Mouse (Mus musculus) forebrain, embryonic 11.5 days (tissue): Measurements from ENCODE around the gene Cyp4f14. TPM values are rescaled to one million over a fixed set of nuclear protein-coding genes. Genes with fewer than 3 reads are reported as not detected.

Source experiments
- ATAC-seq: fragments of 200-750 bp; cut with Nextera tagmentation; replicated peaks from 2 replicates; pipeline ENCODE4 v1.8.0; 2017; ENCODE audit warnings: moderate TSS enrichment; ENCODE audit not compliant: low FRiP score
- DNase-seq: peaks from one replicate; pipeline ENCODE4 v3.0.0-alpha.2; 2017; ENCODE audit warnings: low spot score
- H3K27ac ChIP-seq: fragments of 300-500 bp; sonication (generic); 2 replicates; pipeline ENCODE4 v1.5.1; 2014; ENCODE audit warnings: low read depth, low read length
- H3K27me3 ChIP-seq: fragments of 300-500 bp; sonication (generic); 2 replicates; pipeline ENCODE4 v1.6.1; 2014; ENCODE audit warnings: mild to moderate bottlenecking, low read length, mixed read lengths; ENCODE audit not compliant: control insufficient read depth, insufficient read depth
- H3K36me3 ChIP-seq: fragments of 300-500 bp; sonication (generic); 2 replicates; pipeline ENCODE4 v1.6.1; 2014; ENCODE audit warnings: mild to moderate bottlenecking, low read length, moderate library complexity, mixed read lengths; ENCODE audit not compliant: control insufficient read depth, insufficient read depth
- H3K4me1 ChIP-seq: fragments of 300-500 bp; sonication (generic); replicated peaks from 2 replicates; pipeline ENCODE4 v1.6.1; 2014; ENCODE audit warnings: low read length, mixed read lengths; ENCODE audit not compliant: control insufficient read depth, insufficient read depth
- H3K4me2 ChIP-seq: fragments of 300-500 bp; sonication (generic); 2 replicates; pipeline ENCODE4 v1.6.1; 2014; ENCODE audit warnings: low read depth, mild to moderate bottlenecking, low read length, moderate library complexity, mixed read lengths; ENCODE audit not compliant: severe bottlenecking
- H3K4me3 ChIP-seq: fragments of 300-500 bp; sonication (generic); 2 replicates; pipeline ENCODE4 v1.5.1; 2014; ENCODE audit warnings: low read depth, low read length
- H3K9ac ChIP-seq: fragments of 300-500 bp; sonication (generic); 2 replicates; pipeline ENCODE4 v1.6.1; 2014; ENCODE audit warnings: low read length
- H3K9me3 ChIP-seq: fragments of 300-500 bp; sonication (generic); 2 replicates; pipeline ENCODE4 v1.6.1; 2016; ENCODE audit warnings: low read length, mixed read lengths; ENCODE audit not compliant: control insufficient read depth
- WGBS: fragments of 180-500 bp; shearing (Covaris S2); extraction: QIAGEN DNeasy Blood & Tissue Kit; methylation state at CpG from one replicate; pipeline ENCODE4 v1.1.7; 2014; 5-methylcytosine and 5-hydroxymethylcytosine counted together
- polyA plus RNA-seq: library from polyadenylated mRNA; unstranded; fragments of >200 nt; fragmentation: Nextera tagmentation; extraction: Ambion mirVana; gene quantifications from 2 replicates; pipeline ENCODE4 v1.2.1, GENCODE M21; 2014

Cyp4f14 gene
- polyA plus RNA-seq, 1 experiment from 2014 or later = not detected

- WGBS = 11% methylated on average over 19 of the region's 19 CpGs
- Histone ChIP-seq H3K4me1 (no peaks in the 10 kb centered on the region), H3K4me2 (no peak overlapping the region), H3K27ac (no peak overlapping the region), H3K9me3 (no peaks in the 10 kb centered on the region), H3K9ac (no peak overlapping the region), H3K27me3 (no peaks in the 10 kb centered on the region), H3K36me3 (no peaks in the 10 kb centered on the region), H3K4me3 (no peak overlapping the region)
- DNase-seq (peak; percentile 77), ATAC-seq (0 out of 2 replicates have a peak, but pooled peaks have one; percentile 27)
Observed at GRCm38 (mm10) chr17:32905239-32905638, 11.9 kb downstream of the Cyp4f14 start.

- DNase-seq (no peak), ATAC-seq (no peak)
- H3K27me3 ChIP-seq = no peaks in the 10 kb centered on the region
- H3K4me3 ChIP-seq = no peak overlapping the region
- WGBS = 80% methylated on average over 2 of the region's 2 CpGs
- H3K9ac ChIP-seq = no peak overlapping the region
- H3K36me3 ChIP-seq = no peaks in the 10 kb centered on the region
- H3K4me1 ChIP-seq = no peaks in the 10 kb centered on the region
- no peak overlapping the region for H3K4me2 ChIP-seq
- no peak overlapping the region for H3K27ac ChIP-seq
- no peaks in the 10 kb centered on the region for H3K9me3 ChIP-seq
Observed at GRCm38 (mm10) chr17:32904414-32904813, 12.7 kb downstream of the Cyp4f14 start.

- H3K27ac ChIP-seq = no peak overlapping the region
- no peaks in the 10 kb centered on the region for H3K9me3 ChIP-seq
- no peak overlapping the region for H3K9ac ChIP-seq
- WGBS = 61% methylated on average over 1 of the region's 1 CpGs
- no peaks in the 10 kb centered on the region for H3K27me3 ChIP-seq
- ATAC-seq (no peak), DNase-seq (no peak)
- H3K4me2 ChIP-seq = no peak overlapping the region
- no peaks in the 10 kb centered on the region for H3K4me1 ChIP-seq
- no peaks in the 10 kb centered on the region for H3K36me3 ChIP-seq
- H3K4me3 ChIP-seq = no peak overlapping the region
Observed at GRCm38 (mm10) chr17:32901751-32902525, 15.2 kb downstream of the Cyp4f14 start.

DNA sequence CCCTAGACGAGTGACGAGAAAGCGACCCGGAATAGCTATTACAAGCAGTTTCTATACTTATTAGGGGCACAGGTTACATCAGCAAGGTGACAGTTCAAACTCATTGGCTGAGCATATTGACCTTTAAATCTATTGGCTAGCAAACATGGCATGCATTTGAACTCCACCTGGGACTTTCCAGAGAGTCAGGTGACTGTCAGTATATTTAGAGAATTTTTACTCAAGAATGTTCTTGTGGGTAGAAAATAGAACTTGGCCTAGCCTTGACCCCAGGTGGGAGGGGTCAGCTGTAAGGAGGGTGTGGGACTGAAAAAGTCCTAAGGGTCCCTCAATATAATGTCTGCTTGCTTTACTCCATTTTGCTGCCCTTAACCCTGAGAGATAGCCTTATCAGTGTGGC is 21.7 kb downstream of the Cyp4f14 start:
- H3K4me3 ChIP-seq = no peak overlapping the region
- no peak for DNase-seq
- no peaks in the 10 kb centered on the region for H3K9me3 ChIP-seq
- ATAC-seq = no peak
- no peak overlapping the region for H3K9ac ChIP-seq
- H3K27me3 ChIP-seq = no peaks in the 10 kb centered on the region
- 94% methylated on average over 4 of the region's 4 CpGs for WGBS
- H3K27ac ChIP-seq = no peak overlapping the region
- H3K4me1 ChIP-seq = peaks cover 2% of the 10 kb centered on the region; the same call in 1 of the 2 replicates
- H3K36me3 ChIP-seq = no peaks in the 10 kb centered on the region
- H3K4me2 ChIP-seq = no peak overlapping the region

- ATAC-seq (no peak), DNase-seq (no peak)
- no peak overlapping the region for H3K4me2 ChIP-seq
- no peak overlapping the region for H3K27ac ChIP-seq
- H3K36me3 ChIP-seq = no peaks in the 10 kb centered on the region
- H3K9ac ChIP-seq = no peak overlapping the region
- WGBS = 86% methylated on average over 3 of the region's 3 CpGs
- H3K4me1 ChIP-seq = peaks cover 6% of the 10 kb centered on the region; the same call in 1 of the 2 replicates
- H3K9me3 ChIP-seq = no peaks in the 10 kb centered on the region
- H3K27me3 ChIP-seq = no peaks in the 10 kb centered on the region
- no peak overlapping the region for H3K4me3 ChIP-seq
Observed at GRCm38 (mm10) chr17:32893901-32894300, 23.2 kb downstream of the Cyp4f14 start.

DNA sequence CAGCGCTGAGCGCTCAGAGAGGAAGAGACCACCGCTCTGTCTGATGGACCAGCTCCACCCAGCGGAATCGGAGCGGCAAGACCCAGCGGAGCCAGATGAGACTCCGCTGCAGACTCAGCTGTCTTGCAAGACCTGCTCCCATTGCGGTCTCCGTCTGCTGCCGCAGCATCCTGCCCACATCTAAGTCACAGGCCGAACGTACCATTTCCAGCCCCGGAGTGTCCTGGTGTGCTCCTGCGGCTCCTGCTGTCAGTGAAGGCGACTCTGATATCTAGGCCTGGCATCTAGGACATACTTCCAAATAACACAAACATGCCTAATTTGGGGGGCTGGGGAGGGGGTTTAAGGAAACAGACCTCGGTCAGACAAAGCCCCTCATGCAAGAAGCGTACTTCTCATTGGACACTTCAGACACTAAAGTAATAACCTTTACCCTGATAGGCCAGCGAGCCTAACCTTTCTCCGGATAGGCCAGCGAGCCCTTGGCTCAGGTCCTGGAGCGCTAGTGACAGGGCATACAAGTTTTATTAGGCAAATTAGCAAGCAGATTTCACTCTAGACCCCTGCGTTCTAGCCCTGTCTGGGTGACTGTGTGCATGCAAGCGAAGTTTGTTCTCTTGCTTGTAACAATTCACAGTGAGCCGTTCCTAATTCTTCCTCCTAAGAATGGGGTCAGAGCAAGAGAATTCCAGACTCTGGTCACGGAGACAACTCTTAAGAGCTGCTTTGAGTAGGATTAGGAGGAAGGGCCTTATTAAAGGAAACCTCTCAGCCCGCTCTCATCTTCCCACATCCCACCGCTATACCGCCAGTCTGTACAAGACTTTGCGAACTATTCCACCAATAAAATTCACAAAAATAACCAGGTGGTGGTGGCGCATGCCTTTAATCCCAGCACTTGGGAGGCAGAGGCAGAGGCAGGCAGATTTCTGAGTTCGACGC is 25.6 kb downstream of the Cyp4f14 start, which contains the start of gene Zfp870:
Gene Zfp870 (minus strand): TSS at position 404 of the 942 bp plus-strand sequence.
- Histone ChIP-seq H3K27ac (peak within 1 kb of the TSS; percentile 19), H3K4me2 (peak within 1 kb of the TSS; percentile 72), H3K4me3 (peak within 1 kb of the TSS; percentile 76), H3K36me3 (no peaks in the 10 kb centered on the region), H3K4me1 (peaks cover 6% of the 10 kb centered on the region; the same call in 1 of the 2 replicates), H3K9me3 (no peaks in the 10 kb centered on the region), H3K9ac (peak within 1 kb of the TSS; percentile 78), H3K27me3 (no peaks in the 10 kb centered on the region)
- 10% methylated on average over 33 of the region's 33 CpGs for WGBS
- ATAC-seq = peak; percentile 99
- DNase-seq = peak; percentile 87

- H3K9ac ChIP-seq = peak overlapping the region; percentile 78
- no peaks in the 10 kb centered on the region for H3K9me3 ChIP-seq
- H3K27me3 ChIP-seq = no peaks in the 10 kb centered on the region
- WGBS = 2% methylated on average over 11 of the region's 11 CpGs
- peak overlapping the region; percentile 72 for H3K4me2 ChIP-seq
- no peaks in the 10 kb centered on the region for H3K36me3 ChIP-seq
- ATAC-seq = peak; percentile 55; the same call in 1 of the 2 replicates
- no peak for DNase-seq
- H3K27ac ChIP-seq = peak overlapping the region; percentile 19
- H3K4me3 ChIP-seq = peak overlapping the region; percentile 76
- H3K4me1 ChIP-seq = peaks cover 6% of the 10 kb centered on the region; the same call in 1 of the 2 replicates
Observed at GRCm38 (mm10) chr17:32890852-32891238, 26.3 kb downstream of the Cyp4f14 start.

DNA sequence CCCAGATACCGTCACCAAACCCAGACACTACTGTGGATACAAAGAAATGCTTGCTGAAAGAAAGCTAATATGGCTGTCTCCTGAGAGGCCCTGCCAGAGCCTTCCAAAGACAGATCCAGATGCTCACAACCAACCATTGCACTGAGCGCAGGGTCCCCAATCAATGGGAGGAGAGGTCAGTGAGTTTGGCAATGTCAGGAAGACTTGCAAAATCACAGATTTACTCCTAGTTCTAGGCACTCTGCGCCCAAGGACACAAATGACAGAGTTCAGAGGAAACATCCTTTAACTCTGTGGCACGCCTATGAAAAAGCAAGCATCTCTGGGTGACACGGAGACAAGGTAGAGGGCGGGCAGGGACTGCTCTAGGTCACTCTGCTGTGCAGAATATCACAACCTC is 27.5 kb downstream of the Cyp4f14 start:
- H3K4me2 ChIP-seq = no peak overlapping the region
- ATAC-seq = no peak

More for the DNA sequence above, 27.5 kb downstream of the Cyp4f14 start:
- Histone ChIP-seq H3K4me1 (peaks cover 6% of the 10 kb centered on the region; the same call in 1 of the 2 replicates), H3K9ac (no peak overlapping the region), H3K4me3 (no peak overlapping the region), H3K27ac (no peak overlapping the region), H3K9me3 (no peaks in the 10 kb centered on the region), H3K36me3 (no peaks in the 10 kb centered on the region), H3K27me3 (no peaks in the 10 kb centered on the region)
- WGBS = 95% methylated on average over 6 of the region's 6 CpGs
- DNase-seq = no peak
